Mouse (Mus musculus) midbrain, postnatal 0 days (tissue): ENCODE data around the gene Gm8660. TPM values are rescaled to one million over a fixed set of nuclear protein-coding genes. Genes with fewer than 3 reads are reported as not detected.
"Not testable (repeated sequence)": the region's sequence is repeated elsewhere in the genome, so short reads cannot be mapped to it uniquely, and the experiment has no call there.

ENCODE experiments used
- ATAC-seq: fragments of 200-750 bp; cut with Nextera tagmentation; 2 replicates; pipeline ENCODE4 v1.8.0; 2017; ENCODE audit warnings: moderate number of reproducible peaks, mild to moderate bottlenecking, moderate TSS enrichment, moderate library complexity; ENCODE audit not compliant: low FRiP score
- DNase-seq: peaks from one replicate; pipeline ENCODE4 v3.0.0-alpha.2; 2015; ENCODE audit warnings: low spot score
- H3K27ac ChIP-seq: fragments of 300-500 bp; sonication (generic); 2 replicates; pipeline ENCODE4 v1.5.1; 2014; ENCODE audit warnings: low read depth, mild to moderate bottlenecking, low read length, mixed read lengths
- H3K27me3 ChIP-seq: fragments of 300-500 bp; sonication (generic); 2 replicates; pipeline ENCODE4 v1.6.1; 2014; ENCODE audit warnings: low read length, control low read depth, mixed read lengths; ENCODE audit not compliant: insufficient read depth
- H3K36me3 ChIP-seq: fragments of 300-500 bp; sonication (generic); 2 replicates; pipeline ENCODE4 v1.6.1; 2014; ENCODE audit warnings: low read length, control low read depth, mixed read lengths; ENCODE audit not compliant: insufficient read depth
- H3K4me1 ChIP-seq: fragments of 300-500 bp; sonication (generic); 2 replicates; pipeline ENCODE4 v1.6.1; 2014; ENCODE audit warnings: mild to moderate bottlenecking, control low read depth, antibody characterized with exemption, low read length, mixed read lengths; ENCODE audit not compliant: insufficient read depth
- H3K4me2 ChIP-seq: fragments of 300-500 bp; sonication (generic); 2 replicates; pipeline ENCODE4 v1.6.1; 2014; ENCODE audit warnings: low read depth, mild to moderate bottlenecking, low read length, mixed read lengths; ENCODE audit not compliant: poor library complexity, severe bottlenecking
- H3K4me3 ChIP-seq: fragments of 300-500 bp; sonication (generic); 2 replicates; pipeline ENCODE4 v1.5.1; 2014; ENCODE audit warnings: low read depth, mild to moderate bottlenecking, low read length, moderate library complexity
- H3K9ac ChIP-seq: fragments of 300-500 bp; sonication (generic); replicated peaks from 2 replicates; pipeline ENCODE4 v1.6.1; 2014; ENCODE audit warnings: mild to moderate bottlenecking, low read length, moderate library complexity, mixed read lengths; ENCODE audit not compliant: poor library complexity, severe bottlenecking
- H3K9me3 ChIP-seq: fragments of 300-500 bp; sonication (generic); 2 replicates; pipeline ENCODE4 v1.6.1; 2016; ENCODE audit warnings: low read length, control low read depth
- WGBS: fragments of 180-500 bp; shearing (Covaris S2); extraction: QIAGEN DNeasy Blood & Tissue Kit; methylation state at CpG from one replicate; pipeline ENCODE4 v1.1.7; 2014; 5-methylcytosine and 5-hydroxymethylcytosine counted together
- polyA plus RNA-seq: library from polyadenylated mRNA; unstranded; fragments of >200 nt; fragmentation: Nextera tagmentation; extraction: Ambion mirVana; gene quantifications from 2 replicates; pipeline ENCODE4 v1.2.1, GENCODE M21; 2015
- total RNA-seq: library from RNA; depleted of rRNA; stranded (reverse); fragments of >200 nt; gene quantifications from 2 replicates; pipeline ENCODE4 v1.2.3, GENCODE M21; 2014; rRNA removed

Gene Gm8660
- total RNA-seq (not detected in 2 replicates), polyA plus RNA-seq (not detected in 2 replicates)

GRCm38 (mm10) chr7:22370939-22371338 is at the start of gene Gm8660:
Gm8660 (minus strand) TSS chr7:22371039.
- H3K27ac ChIP-seq, H3K4me3 ChIP-seq, H3K9me3 ChIP-seq, H3K27me3 ChIP-seq, H3K36me3 ChIP-seq, H3K9ac ChIP-seq, H3K4me1 ChIP-seq, ATAC-seq, H3K4me2 ChIP-seq, DNase-seq: not testable (repeated sequence)
- no CpG with 5 or more reads among the region's 1 CpGs for WGBS

- H3K4me1 ChIP-seq, H3K4me2 ChIP-seq, H3K36me3 ChIP-seq, H3K27ac ChIP-seq, H3K9ac ChIP-seq, H3K27me3 ChIP-seq, H3K4me3 ChIP-seq, DNase-seq, ATAC-seq, H3K9me3 ChIP-seq: not testable (repeated sequence)
- no CpG with 5 or more reads among the region's 3 CpGs for WGBS
Measured at GRCm38 (mm10) chr7:22413283-22413682, 42.4 kb upstream of the Gm8660 start, which contains the start of gene Vmn1r148. Vmn1r148 (plus strand) TSS chr7:22413583.

- DNase-seq, H3K27me3 ChIP-seq, H3K4me2 ChIP-seq, H3K4me1 ChIP-seq, H3K9me3 ChIP-seq, H3K36me3 ChIP-seq, H3K27ac ChIP-seq, H3K4me3 ChIP-seq, H3K9ac ChIP-seq, ATAC-seq: not testable (repeated sequence)
- no CpG with 5 or more reads among the region's 2 CpGs for WGBS
Measured at GRCm38 (mm10) chr7:22329617-22330016, 41.2 kb downstream of the Gm8660 start, which contains the start of gene Gm4187. Gm4187 (minus strand) TSS chr7:22329717.

Other genes with a start within 250 kb of the Gm8660 start
- not detected in 2 replicates for gene Gm10666, start 236.3 kb downstream of the Gm8660 start, total RNA-seq
- not detected in 2 replicates for gene Gm10666, start 236.3 kb downstream of the Gm8660 start, polyA plus RNA-seq
- not detected in 2 replicates for gene Vmn1r142, start 207.0 kb downstream of the Gm8660 start, total RNA-seq
- gene Vmn1r142, start 207.0 kb downstream of the Gm8660 start, polyA plus RNA-seq, result not detected in 2 replicates
- gene Vmn1r143, start 181.7 kb downstream of the Gm8660 start, total RNA-seq, result not detected in 2 replicates
- gene Vmn1r143, start 181.7 kb downstream of the Gm8660 start, polyA plus RNA-seq, result not detected in 2 replicates
- gene Gm8653, start 169.8 kb downstream of the Gm8660 start, total RNA-seq, result not detected in 2 replicates
- not detected in 2 replicates for gene Gm8653, start 169.8 kb downstream of the Gm8660 start, polyA plus RNA-seq
- not detected in 2 replicates for gene Gm8453, start 141.6 kb downstream of the Gm8660 start, total RNA-seq
- gene Gm8453, start 141.6 kb downstream of the Gm8660 start, polyA plus RNA-seq, result not detected in 2 replicates
- gene Gm4187, start 41.3 kb downstream of the Gm8660 start, total RNA-seq, result not detected in 2 replicates
- not detected in 2 replicates for gene Gm4187, start 41.3 kb downstream of the Gm8660 start, polyA plus RNA-seq
- gene Vmn1r148, start 42.5 kb upstream of the Gm8660 start, total RNA-seq, result not detected in 2 replicates
- not detected in 2 replicates for gene Vmn1r148, start 42.5 kb upstream of the Gm8660 start, polyA plus RNA-seq
- gene Vmn1r149, start 67.2 kb upstream of the Gm8660 start, total RNA-seq, result not detected in 2 replicates
- gene Vmn1r149, start 67.2 kb upstream of the Gm8660 start, polyA plus RNA-seq, result not detected in 2 replicates
- gene Gm10665, start 93.0 kb upstream of the Gm8660 start, total RNA-seq, result not detected in 2 replicates
- not detected in 2 replicates for gene Gm10665, start 93.0 kb upstream of the Gm8660 start, polyA plus RNA-seq
- not detected in 2 replicates for gene Vmn1r151, start 128.6 kb upstream of the Gm8660 start, total RNA-seq
- gene Vmn1r151, start 128.6 kb upstream of the Gm8660 start, polyA plus RNA-seq, result not detected in 2 replicates
- gene Vmn1r152, start 151.9 kb upstream of the Gm8660 start, total RNA-seq, result not detected in 2 replicates
- gene Vmn1r152, start 151.9 kb upstream of the Gm8660 start, polyA plus RNA-seq, result not detected in 2 replicates
- not detected in 2 replicates for gene Gm8677, start 163.8 kb upstream of the Gm8660 start, total RNA-seq
- not detected in 2 replicates for gene Gm8677, start 163.8 kb upstream of the Gm8660 start, polyA plus RNA-seq
- gene Gm4201, start 194.3 kb upstream of the Gm8660 start, total RNA-seq, result not detected in 2 replicates
- not detected in 2 replicates for gene Gm4201, start 194.3 kb upstream of the Gm8660 start, polyA plus RNA-seq
- not detected in 2 replicates for gene Gm4565, start 217.1 kb upstream of the Gm8660 start, total RNA-seq
- not detected in 2 replicates for gene Gm4565, start 217.1 kb upstream of the Gm8660 start, polyA plus RNA-seq